Mouse (Mus musculus) erythroblast, adult 5-6 weeks (primary cell): ENCODE results near the gene Cpne5. TPM values are rescaled to one million over a fixed set of nuclear protein-coding genes. Genes with fewer than 3 reads are reported as not detected.
"Not testable (repeated sequence)": the region's sequence is repeated elsewhere in the genome, so short reads cannot be mapped to it uniquely, and the experiment has no call there.

Experiments
- ATAC-seq: replicated peaks from 2 replicates; pipeline ENCODE4 v1.8.0; 2016; ENCODE audit warnings: moderate number of reproducible peaks, mild to moderate bottlenecking, moderate TSS enrichment, inconsistent platforms; ENCODE audit not compliant: poor library complexity, low FRiP score, severe bottlenecking
- total RNA-seq, 2 experiments: library from RNA; stranded (forward) in 1 of 2; stranded (reverse) in 1 of 2; fragments of 150-400 nt in 1 of 2; fragments of 200-764, 138-1000 nt in 1 of 2; gene quantifications; 2 replicates each; pipeline versions ENCODE4 v1.2.3 to v1.2.4; 2015 to 2017; ENCODE audit warnings: low replicate concordance in 2 of 2

Cpne5 gene
- total RNA-seq (2015; ENCODE audit: low replicate concordance) (not detected in 2 replicates), total RNA-seq (2017; ENCODE audit: low replicate concordance) (0.26 and 0.70 TPM in 2 replicates)

DNA sequence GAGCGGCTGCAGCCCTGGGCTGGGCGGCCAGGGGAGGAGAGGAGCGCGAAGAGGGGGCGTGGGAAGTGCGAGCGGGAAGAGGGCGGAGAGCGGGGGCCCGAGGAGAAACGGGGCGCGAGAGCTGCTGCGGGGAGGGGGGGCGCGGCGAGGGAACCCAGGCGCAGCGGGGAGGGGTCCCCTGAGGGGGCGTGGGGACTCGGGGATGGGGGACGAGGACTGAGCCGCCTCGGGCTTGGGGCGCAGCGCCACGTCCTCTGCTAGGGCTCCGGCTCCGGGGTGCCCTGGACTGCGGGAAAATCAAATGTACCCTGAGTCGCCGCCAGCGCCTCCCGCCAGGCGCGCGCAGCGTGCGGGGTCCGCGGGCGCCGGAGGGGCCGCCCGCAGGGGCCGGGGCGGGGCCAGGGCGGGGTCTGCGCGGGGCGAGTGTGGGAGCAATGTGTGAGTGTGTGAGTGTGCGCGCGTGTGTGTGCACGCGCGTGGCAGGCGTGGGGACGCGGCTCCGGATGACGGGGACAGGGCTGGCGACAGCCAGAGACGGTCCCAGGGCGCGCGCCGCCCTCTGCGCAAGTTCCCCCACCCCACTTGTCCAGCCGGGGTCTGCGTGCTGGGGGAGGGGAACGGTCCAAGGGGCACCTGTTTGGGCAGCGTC, at the start of gene Cpne5:
Cpne5 (minus strand) TSS at position 396 of the 649 bp plus-strand sequence.
- ATAC-seq = no peak

DNA sequence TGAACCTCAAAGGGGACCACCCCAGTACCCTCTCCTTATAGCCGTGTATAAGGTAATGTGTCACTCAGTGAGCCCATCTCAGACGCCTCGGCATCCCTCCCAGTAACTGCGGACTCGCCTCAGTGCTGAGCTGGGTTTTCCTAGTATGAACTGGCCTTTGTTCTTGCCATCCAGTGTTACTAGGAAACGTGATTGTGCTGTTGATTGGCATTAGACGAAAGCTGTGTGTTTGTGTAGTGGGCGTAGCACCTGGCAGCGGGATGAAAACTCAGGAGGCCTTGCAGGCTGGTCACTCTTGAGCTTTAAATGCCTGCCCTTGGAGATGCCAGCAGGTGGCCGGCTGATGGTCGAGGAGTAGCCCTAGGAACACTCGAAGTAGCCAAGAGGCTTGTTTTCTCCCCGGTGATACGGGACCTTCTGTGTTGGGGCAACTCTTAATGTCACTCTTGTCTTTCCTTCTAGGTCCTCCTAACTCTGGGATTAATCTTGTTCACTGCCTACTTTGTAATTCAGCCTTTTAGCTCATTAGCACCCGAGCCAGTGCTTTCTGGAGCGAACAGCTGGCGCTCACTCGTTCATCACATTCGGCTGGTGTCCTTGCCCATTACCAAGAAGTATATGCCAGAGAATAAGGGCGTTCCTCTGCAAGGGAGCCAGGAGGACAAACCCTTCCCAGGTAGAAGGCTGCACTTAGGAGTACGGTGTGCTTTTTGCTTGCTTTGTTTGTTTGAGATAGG, 44.4 kb upstream of the Cpne5 start:
- ATAC-seq = no peak

DNA sequence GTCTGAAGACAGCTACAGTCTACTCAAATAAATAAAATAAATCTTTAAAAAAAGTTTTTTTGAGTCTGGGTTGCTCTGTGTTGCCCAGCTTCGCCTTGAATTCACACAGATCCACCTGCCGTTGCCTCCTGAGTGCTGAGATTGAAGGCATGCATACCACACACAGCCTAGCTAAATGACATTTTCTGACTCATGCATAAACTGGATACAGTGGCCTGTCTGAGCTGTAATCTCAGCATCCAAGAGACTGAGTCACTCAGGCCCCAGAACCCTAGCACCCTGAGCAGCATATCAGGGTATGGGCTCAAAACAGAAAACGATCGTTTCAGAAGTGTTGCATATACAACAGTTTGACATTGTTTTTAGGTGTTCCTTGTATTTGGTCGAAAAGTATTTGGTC, 43.6 kb upstream of the Cpne5 start:
- ATAC-seq = no peak

DNA sequence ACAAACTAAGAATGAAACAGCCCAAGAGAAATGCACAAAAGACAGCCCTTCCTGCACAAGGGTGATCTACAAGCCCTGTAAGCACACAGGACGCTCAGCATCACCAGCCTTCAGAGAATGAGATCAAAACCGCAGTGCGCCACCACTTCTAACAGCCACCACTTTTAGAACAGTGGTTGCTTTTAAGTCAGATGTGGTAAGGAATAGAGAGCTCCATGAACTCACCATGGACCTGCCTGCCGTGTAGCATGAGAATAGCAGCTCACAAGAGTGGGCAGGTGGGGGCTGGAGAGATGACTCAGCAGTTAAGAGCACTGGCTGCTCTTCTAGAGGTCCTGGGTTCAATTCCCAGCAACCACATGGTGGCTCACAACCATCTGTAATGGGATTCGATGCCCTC, 42.5 kb upstream of the Cpne5 start:
- no peak for ATAC-seq

DNA sequence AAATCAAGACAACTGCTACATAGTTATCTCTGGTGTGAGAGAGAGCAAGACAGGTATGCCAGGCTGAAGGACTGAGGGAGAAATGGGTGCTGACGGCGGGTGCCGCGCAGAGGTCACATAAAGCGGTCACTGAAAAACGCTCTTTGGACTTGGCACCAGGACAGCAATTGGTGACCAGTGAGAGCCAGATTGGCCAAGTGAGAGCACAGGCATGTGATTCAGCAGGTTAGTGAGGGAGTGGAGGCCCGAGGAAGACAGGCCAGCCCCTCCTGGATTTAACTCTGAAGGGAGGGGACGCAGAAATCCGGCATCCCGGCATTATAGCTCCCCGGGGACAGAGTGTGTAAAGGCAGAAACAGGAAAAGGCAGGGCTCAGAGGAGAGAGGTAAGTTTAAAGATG, 35.9 kb upstream of the Cpne5 start:
- ATAC-seq = no peak

DNA sequence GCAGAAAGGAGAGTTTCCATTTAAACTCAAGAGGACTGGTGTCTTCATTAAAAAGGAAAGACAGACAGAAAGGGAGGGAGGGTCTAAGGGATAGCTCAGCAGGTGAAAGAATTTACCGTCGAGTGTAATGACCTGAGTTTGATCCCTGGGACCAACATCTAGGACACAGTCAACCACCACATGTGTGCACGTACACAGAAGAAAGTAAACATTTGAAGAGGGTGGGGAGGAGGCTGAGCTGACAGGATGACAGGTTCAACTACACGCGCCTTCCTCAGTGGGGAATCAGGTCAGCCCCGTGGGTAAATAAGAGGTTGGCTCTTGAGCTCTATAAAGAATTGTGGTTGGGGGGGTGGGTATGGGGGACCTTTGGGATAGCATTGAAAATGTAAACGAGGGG, 35.2 kb upstream of the Cpne5 start:
- ATAC-seq = no peak

DNA sequence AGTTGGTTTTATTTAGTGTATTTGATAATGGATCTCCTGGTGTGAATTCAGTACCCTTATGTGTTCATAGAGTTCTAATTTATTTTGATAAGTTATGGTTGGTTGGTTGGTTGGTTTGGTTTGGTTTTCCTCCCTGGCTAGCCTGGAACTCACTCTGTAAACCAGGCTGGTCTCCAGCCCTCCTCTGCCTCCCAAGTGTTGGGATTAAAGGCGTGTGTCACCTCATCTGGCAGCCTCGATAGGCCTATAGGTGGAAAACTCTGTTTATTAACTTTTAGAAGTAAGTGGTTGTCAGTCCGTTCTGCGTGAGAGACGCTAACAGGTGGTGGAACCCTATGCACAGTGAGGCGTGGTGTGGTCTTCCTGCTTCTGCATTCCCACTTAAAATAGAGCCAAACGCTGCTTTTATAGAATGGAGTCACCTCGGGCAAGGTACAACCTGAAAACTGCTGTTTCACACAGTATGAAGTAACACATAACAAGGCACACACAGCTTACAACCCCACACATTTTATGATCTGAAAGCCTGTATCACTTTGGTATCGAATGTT, 32.3 kb upstream of the Cpne5 start:
- ATAC-seq = no peak

DNA sequence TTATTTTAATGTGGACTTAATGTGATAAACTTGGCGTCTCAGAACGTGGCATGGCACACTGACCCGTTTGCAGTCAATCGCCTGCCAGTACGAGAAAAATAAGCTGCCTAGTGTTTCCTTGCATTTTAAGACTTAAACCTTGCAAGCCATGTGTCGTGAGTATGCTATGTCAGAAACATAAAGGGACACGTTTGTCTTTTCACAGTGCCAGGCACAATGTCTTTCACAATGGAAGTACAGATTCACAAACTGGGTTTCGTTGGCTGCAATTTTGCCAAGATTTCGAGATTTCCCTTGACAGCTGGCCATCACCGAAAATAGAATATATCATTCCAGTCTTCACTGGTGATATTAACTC, 31.4 kb upstream of the Cpne5 start:
- ATAC-seq = no peak

DNA sequence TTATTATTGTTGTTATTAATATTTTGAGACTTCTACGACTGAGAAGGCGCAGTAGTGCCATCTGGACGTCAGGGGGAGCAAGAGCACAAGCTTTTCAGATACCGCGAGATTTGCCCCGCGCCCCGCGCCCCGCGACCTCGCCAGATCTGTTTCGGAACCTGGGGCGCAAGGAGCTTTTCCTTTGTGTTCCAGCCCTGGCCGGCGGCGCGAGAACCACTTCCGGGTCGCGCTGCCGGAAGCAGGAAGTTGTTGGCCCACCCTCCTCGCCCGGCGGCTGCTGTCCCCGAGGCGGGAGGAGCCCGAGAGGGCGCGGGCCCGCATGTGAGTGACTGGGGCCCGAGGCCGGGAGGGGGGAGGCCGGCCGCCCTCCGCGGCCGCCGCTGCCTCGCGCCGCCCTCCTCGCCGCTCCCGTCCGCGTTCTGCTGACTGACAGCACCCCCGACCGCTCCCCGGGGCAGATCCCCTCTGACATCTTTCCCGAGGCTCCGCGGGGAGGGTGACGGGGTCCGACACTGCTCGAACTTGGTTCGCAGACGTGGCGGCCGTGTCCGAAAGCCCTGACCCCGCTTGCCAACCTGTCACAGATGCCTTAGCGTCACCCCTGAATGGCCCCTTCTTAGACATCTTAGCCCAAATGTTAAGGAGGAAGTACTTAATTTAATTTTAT, 30.8 kb upstream of the Cpne5 start, which contains the start of gene BC004004:
BC004004 (plus strand) TSS at position 107 of the 667 bp plus-strand sequence.
- peak; percentile 90 for ATAC-seq

DNA sequence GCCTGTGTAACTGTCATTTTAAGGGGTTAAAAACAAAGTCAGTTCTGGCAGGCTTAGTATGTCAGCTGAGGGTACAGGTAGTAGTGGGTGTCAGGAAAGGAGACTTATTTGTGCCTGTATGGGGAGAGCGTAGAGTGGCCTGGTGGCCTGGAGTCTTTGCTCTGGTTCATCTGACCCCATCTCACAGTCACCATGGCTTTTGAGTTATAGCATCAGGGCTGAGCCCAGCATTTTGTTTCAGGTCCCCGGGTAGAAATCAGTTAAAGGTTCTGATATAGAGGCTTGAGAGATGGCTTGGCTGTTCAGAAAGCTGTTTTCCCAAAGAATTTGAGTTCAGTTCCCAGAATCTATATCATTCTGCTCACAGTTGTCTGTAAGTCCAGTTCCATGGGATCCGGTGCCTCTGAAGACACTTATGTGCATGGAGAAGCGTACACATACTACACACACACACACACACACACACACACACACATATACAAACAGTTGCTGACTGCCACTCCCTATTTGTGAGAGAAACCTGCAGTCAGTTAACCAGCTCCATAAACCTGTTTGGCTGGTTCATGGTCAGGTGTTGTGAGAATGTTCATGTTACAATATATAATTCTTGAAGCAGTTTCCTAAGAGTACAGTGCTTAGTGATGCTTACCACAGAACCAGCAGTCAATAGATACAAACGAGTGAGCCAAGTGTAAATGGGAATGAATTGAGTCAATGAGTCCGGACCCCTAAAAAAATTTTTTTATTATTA, 30.1 kb upstream of the Cpne5 start:
- peak; percentile 9 for ATAC-seq

DNA sequence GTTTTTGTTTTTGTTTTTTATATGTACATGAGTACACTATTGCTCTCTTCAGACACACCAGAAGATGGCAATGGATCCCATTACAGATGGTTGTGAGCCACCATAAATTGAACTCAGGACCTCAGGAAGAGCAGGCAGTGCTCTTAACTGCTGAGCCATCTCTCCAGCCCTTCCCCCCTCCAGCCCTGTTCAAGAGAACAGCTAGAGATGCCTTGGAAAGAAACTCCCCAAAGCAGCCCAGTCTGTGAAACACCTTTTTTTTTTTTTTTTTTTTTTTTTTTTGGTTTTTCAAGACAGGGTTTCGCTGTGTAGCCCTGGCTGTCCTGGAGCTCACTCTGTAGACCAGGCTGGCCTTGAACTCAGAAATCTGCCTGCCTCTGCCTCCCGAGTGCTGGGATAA, 29.1 kb upstream of the Cpne5 start:
- not testable (repeated sequence) for ATAC-seq

DNA sequence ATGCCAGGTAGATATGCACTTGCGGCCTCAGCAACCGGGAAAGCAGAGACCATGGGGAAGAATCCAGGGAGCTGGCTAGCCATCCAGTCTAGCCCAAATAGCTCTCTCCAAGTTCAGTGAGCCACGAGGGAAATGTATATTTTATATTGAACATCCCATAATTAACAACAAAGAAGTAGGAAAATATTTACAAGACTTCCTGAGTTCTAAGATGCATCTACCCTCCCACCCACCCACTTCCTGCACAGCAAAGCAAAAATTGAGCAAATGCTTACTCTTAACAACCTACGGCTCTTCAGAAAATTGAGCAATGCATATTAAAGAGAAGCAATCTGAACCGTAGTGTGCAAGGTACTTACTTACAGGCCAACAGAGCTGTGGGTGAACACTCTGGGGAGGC, 26.8 kb upstream of the Cpne5 start:
- no peak for ATAC-seq

DNA sequence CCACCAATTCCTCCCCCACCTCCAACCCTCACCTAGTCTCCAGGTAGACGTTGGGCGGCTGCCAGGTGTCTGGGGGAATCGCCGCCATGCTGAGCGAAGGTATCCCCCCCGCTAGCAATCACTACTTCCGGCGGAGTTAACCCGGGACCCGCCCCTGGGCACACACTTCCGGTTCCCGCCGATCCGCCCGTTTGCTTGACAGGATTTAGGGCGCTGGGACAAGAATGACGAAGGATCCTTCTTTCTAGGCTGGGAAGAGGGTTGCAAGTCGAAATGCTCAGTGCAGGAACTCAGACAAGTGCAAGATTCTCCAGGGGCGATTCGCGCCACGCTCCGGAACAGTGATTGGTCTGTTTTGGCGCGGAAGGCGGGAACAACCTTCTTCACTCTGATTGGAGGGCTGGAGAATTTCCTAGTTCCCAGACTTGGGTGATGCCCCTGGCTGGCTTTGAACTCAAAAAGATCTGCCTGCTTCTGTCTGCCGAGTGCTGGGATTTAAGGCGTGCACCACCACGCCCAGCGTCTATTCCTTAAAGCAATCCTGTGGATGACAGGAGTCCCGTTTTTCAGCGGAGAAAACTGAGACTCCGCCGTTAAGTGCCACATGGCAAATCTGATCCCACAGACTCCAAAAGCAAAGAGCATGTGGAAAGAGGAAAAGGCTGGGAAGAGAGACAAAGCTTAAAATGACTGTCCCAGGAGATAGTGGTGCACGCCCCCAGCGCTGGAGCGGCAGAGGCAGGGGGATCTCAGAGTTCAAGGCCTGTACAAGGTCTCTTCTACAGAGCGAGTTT, 26.1 kb upstream of the Cpne5 start, which contains the start of gene Ppil1:
Ppil1 (minus strand) TSS at position 347 of the 794 bp plus-strand sequence.
- peak; percentile 72 for ATAC-seq

DNA sequence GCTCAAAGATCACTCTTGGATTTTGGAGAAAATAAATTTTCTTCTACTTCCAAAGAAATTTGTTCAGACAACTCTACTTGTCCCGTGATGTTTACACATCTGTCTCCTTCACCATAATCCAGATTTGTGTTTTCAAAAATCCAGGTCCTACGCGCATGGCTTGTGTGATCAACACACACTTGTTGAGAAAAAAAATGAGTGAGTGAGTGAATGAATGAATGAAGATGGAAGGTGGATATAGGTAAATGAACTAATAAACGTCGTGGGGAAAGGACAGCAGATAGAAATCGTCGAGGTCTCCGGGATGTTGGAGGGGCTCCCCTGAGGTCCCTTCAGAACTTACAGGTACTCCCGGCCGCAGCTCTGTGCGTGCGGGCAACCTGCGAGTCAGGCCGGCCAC, 25.4 kb upstream of the Cpne5 start:
- no peak for ATAC-seq

DNA sequence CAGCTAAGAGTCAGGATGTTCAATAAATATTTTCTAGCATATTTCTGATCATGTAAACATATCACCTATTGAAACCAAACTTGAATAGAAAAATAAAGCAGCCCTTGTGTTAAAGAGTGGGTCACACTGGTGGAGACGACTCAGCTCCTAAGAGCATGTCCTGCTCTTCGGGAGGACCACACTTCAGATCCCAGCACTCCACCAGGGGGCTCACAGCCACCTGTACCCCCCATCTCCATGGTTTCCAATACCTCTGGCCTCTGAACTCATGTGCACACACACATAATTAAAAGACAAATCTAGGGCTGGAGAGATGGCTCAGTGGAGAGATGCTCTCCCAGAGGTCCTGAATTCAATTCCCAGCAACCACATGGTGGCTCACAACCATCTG, 24.3 kb upstream of the Cpne5 start:
- ATAC-seq = no peak

DNA sequence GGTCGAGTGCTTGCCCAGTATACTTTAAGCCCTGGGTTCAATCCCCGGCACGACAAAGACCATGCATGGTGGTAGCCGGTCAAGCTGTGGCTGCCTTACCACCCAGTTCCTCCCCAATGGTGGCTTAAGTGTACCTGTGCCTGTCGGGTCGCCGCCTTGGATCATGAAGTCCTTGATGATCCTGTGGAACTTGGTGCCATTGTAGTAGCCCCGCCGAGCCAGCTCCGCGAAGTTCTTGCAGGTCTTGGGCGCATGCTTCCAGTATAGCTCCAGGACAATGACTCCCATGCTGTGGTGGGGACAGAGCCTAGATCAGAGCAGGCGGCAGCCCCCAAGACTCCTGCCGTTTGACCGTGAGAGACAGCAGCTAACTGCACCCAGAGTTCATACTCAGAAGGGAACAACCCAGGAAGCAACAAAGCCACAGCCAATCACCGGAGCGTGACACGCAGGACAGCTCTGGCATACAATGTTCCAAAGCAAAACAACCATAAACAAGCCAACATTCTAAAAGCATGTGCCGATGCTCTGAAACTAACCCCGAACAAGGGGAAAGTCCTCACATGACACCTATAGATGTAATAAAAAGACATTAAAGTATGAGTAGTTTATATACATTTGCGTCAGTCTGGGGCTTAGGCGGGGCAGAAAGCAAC, 23.8 kb upstream of the Cpne5 start:
- no peak for ATAC-seq

DNA sequence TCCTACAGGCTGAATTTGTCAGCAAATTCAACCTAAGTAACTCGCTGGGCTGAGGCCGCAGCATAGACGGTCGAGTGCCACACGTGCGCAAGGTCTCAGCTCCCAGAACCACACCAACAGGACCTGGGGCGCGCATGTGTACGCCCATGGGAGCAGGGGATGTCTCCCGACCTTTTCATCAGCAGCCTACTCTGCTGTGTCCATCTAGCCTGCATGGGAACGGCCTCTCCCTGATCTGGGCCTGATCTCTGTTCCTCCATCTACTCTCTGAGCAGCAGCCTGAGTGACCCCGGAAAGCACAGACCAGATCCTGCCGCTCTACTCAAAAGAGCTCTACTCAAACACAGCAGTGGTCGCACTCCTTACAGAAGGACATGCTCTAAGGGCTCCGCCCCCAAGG, 22.5 kb upstream of the Cpne5 start:
- ATAC-seq = no peak

DNA sequence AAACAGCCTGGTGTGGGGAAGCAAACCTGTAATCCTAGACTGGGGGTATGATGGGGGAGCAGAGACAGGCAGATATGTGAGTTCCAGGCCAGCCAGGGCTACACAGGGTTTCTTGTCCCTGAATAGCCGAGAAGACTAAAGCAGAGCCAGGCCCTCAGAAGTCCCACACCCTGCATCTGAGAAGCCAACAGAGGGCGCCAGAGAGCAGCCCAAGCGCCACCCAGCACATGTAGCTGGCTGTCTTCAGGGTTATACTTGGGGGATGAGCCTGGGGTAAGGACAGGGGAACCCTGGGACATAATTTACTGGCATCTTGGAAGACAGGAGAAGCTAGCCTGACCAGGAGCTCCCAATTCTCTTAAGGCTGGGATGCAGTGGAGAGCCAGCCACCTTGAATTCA, 21.5 kb upstream of the Cpne5 start:
- peak; percentile 65 for ATAC-seq

DNA sequence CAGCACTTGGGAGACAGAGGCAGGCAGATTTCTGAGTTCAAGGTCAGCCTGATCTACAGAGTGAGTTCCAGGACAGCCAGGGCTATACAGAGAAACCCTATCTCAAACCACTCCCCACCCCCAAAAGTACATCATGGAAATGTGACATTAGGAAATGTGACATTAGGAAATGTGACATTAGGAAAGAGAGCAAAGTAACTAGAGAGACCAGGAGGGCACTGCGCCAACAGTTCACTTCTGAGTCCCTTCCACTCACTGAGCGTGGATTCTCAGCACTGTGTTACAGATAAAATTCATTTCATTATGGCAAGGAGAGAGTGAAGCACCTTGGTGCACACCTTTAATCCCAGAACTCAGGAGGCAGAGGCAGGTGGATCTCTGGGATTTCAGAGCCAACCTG, 21.0 kb upstream of the Cpne5 start:
- no peak for ATAC-seq
